Mouse (Mus musculus): ENCODE results near the gene Gpatch4. TPM values are rescaled to one million over a fixed set of nuclear protein-coding genes. Genes with fewer than 3 reads are reported as not detected.

Gene Gpatch4
- polyA plus RNA-seq, 1 experiment from 2014 or later: 22.9 TPM

DNA sequence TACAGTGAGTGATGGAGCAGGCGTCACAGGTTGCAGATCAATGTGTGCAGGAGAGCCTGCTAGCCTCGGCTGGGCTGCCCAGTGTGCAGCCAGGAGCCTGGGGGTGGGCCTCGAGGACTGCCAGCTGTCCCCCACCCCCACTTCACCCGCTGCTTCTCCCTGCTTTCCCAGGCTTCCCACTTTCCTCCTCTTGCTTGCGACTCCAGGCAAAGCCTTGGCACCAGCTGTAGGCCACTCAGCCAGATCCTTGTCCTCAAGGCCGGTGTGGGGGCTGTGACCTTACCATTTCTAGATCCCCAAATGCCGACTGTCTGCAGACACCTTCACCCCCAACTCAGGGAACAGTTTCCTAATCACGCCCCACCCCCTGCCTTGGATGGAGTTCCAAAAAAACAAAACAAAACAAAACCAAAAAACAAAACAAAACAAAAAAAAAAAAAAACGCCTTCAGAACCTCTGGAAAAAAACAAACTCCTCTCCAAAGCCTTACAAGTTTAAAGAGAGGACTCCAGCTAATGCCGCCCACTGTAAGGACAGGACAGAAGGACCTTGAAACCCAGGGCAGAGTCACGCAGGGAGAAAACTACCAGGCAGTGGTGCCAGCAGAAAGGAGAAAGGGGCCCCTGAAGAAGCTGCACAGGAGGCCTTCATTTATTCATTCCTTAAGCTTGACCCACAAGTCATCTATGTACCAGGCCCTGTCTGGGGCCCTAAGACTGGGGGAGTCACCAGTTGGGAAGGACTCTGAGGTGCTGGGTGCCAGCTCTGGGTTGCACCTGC is 41.9 kb upstream of the Gpatch4 start:
- no peak for ATAC-seq (ENCODE audit: low FRiP score, low TSS enrichment)
- Histone ChIP-seq H3K4me1 (ENCODE audit: control insufficient read depth, insufficient read depth, low read length) (peaks cover 13% of the 10 kb centered on the region), H3K4me2 (ENCODE audit: low read length) (peak overlapping the region; percentile 61), H3K27ac (replicated peaks; ENCODE audit: low read depth, low read length) (no peak overlapping the region), H3K9me3 (ENCODE audit: control insufficient read depth, low read length) (no peaks in the 10 kb centered on the region), H3K9ac (replicated peaks; ENCODE audit: low read length) (no peak overlapping the region), H3K36me3 (ENCODE audit: control insufficient read depth, insufficient read depth, low read length) (no peaks in the 10 kb centered on the region), H3K27me3 (ENCODE audit: control insufficient read depth, insufficient read depth, low read length) (peaks cover 69% of the 10 kb centered on the region), H3K4me3 (replicated peaks; ENCODE audit: low read depth, low read length) (peak overlapping the region; percentile 39; the same call in 1 of the 2 replicates)
- DNase-seq: no peak
- 15% methylated on average over 11 of the region's 11 CpGs for WGBS

DNA sequence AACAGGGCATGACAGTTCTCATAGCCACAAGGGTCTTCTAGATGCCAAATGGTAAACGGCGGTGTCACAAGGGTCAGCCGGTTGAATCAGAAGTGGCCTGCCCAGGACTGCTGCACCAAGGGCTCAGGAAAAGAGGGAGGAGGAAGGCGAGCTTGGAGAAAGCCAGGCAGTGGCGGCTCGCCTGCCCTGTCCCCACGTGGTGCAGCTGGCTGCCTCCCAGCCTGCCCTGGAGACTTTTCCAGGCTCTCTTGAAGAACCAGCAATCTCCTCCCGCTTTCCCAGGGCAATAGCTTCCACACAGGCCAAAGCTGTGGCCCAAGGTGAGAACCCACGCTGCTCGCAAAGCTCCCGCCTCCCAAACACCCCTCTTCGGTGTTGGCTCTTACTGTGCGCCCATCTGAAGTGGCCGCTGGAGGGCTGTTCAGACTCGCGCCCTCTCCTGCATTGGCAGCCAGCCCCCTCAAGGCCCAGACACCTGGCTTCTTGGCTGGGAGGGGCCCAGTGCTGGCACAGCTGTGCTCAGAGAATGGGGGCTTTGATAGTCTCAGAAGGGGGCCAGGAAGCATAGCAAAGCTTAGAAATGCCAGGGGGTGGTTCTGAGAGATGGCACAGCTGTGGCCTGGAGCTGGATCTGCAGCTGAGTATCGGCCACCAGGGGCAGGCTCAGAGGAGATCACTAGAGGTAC is 40.5 kb upstream of the Gpatch4 start:
- Histone ChIP-seq H3K9me3 (ENCODE audit: control insufficient read depth, low read length) (no peaks in the 10 kb centered on the region), H3K4me2 (ENCODE audit: low read length) (no peak overlapping the region), H3K27me3 (ENCODE audit: control insufficient read depth, insufficient read depth, low read length) (peaks cover 55% of the 10 kb centered on the region), H3K9ac (replicated peaks; ENCODE audit: low read length) (no peak overlapping the region), H3K36me3 (ENCODE audit: control insufficient read depth, insufficient read depth, low read length) (no peaks in the 10 kb centered on the region), H3K4me1 (ENCODE audit: control insufficient read depth, insufficient read depth, low read length) (peaks cover 9% of the 10 kb centered on the region), H3K4me3 (replicated peaks; ENCODE audit: low read depth, low read length) (no peak overlapping the region), H3K27ac (replicated peaks; ENCODE audit: low read depth, low read length) (0 out of 2 replicates have a peak overlapping the region, but pooled peaks have one; percentile 5)
- no peak for ATAC-seq (ENCODE audit: low FRiP score, low TSS enrichment)
- WGBS: 4% methylated on average over 17 of the region's 17 CpGs
- peak; percentile 51 for DNase-seq

DNA sequence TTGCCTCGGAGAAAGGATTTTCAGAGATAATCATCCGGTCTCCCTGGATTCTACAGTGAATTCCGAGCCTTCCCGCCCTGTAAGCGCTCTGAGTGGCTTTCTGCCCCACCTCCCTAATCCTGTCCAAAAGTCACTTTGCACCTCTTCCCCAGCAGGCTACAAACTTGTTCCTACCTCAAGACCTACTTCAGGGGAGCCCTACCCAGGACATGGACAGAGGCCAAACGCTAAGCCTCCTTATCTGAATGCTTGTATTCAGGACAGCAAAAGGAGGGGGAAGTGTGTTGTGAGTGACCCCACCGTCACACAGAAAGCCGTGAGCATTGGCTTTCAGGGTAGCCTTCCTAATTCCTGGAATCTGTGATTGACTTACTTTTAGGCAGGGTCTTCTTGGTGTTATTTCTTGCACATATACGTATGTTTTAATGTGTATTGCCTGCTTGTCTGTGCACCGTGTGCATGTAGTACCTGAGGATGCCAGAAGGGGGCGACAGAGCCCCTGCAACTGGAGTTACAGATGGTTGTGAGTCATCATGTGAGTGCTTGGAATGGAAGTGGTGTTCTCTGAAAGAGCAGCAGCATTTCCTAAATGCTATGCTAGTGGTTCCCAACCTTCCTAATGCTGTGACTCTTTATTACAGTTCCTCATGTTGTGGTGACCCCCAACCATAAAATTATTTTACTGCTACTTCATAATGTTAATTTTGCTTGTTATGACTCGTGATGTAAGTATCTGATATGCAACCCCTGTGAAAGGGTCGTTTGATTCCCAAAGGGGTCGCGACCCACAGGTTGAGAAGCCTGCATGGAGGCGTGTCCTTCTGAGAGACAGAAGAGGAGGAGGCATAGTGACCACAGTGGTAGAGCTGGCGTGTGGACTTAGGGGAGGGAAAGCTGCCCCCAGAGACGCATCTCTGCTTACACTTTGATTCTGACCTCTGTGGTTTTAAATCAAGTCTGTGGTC is 36.8 kb upstream of the Gpatch4 start:
- peaks cover 6% of the 10 kb centered on the region; the same call in 1 of the 2 replicates for H3K4me1 ChIP-seq (ENCODE audit: control insufficient read depth, insufficient read depth, low read length)
- DNase-seq: no peak
- no peaks in the 10 kb centered on the region for H3K36me3 ChIP-seq (ENCODE audit: control insufficient read depth, insufficient read depth, low read length)
- no peak overlapping the region for H3K27ac ChIP-seq (replicated peaks; ENCODE audit: low read depth, low read length)
- no peak overlapping the region for H3K4me3 ChIP-seq (replicated peaks; ENCODE audit: low read depth, low read length)
- no peak overlapping the region for H3K9ac ChIP-seq (replicated peaks; ENCODE audit: low read length)
- peaks cover 21% of the 10 kb centered on the region for H3K27me3 ChIP-seq (ENCODE audit: control insufficient read depth, insufficient read depth, low read length)
- H3K9me3 ChIP-seq (ENCODE audit: control insufficient read depth, low read length): no peaks in the 10 kb centered on the region
- no peak overlapping the region for H3K4me2 ChIP-seq (ENCODE audit: low read length)
- WGBS: 79% methylated on average over 18 of the region's 18 CpGs
- ATAC-seq (ENCODE audit: low FRiP score, low TSS enrichment): no peak

DNA sequence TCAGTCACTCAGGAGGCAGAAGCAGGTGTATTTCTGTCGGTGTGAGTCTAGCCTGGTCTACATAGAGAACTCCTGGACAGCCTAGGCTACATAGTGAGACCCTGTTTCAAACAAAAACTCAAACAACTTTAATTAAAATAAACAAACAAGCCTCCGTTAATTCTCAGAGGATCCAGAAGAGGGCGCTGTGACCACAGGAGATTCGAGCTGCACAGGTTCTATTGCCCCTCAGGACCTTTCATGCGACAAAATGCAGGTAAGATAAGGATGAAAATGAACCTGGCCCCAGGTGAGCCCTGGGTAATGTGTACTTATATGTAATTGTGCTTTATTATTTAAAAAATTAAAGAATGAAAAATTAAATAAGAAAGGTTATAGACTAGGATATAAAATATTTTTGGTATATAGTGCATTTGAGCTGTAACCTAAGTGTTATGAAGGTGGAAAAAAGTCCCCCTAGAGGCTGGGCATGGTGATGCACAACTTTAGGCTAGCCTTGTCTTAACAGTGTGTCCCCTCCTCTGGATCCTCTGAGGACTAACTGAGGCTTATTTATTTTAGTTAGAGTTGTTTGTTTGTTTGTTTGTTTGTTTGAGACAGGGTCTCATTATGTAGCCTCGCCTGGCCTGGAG is 32.2 kb upstream of the Gpatch4 start:
- Histone ChIP-seq H3K4me2 (ENCODE audit: low read length) (no peak overlapping the region), H3K27ac (replicated peaks; ENCODE audit: low read depth, low read length) (no peak overlapping the region), H3K4me1 (ENCODE audit: control insufficient read depth, insufficient read depth, low read length) (no peaks in the 10 kb centered on the region), H3K36me3 (ENCODE audit: control insufficient read depth, insufficient read depth, low read length) (no peaks in the 10 kb centered on the region), H3K4me3 (replicated peaks; ENCODE audit: low read depth, low read length) (no peak overlapping the region), H3K9ac (replicated peaks; ENCODE audit: low read length) (no peak overlapping the region), H3K9me3 (ENCODE audit: control insufficient read depth, low read length) (no peaks in the 10 kb centered on the region), H3K27me3 (ENCODE audit: control insufficient read depth, insufficient read depth, low read length) (0 out of 2 replicates have a peak, but pooled peaks cover 3% of the 10 kb centered on the region)
- ATAC-seq (ENCODE audit: low FRiP score, low TSS enrichment): no peak
- 8% methylated on average over 6 of the region's 6 CpGs for WGBS
- DNase-seq: peak; percentile 37

DNA sequence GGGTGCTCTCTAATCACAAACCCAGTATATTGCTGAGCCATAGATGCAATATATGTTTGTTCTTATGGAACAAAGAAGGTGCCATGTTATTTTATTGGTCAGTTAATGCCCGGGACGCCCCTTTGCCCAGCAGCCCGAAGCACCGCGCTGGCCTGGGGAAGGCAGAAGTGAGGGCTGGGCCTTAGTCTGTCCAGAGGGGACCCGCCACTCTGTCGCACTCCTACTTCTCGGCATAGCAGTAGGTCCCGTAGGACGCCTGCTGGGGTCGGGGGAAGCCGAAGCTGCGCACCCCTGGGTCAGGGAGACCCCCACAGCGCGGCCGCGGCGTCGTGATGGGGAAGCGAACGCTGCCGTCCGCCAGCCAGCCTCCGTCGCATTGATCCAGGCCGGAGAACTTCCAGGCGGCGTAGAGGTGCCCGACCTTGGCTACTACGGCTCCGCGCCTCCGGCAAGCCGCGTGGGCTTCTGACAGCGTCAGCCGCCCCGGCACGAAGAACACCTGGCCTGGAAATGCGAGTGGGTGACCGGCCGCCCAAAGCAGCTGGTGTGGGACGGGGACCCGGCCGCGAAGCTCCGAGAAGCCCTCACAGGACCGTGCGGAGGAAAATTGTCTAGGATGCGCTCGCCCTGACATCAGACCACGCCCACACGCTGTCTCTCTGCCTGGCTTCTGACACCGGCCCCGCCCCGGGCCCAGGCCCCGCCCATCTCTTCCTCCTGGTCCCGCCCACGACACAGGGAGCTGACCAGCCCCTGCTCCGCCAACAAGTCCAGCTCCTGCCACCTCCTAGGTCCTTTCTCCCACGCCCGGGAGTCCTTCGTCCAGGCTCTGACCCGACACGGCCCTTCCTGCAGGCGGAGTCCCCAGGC is 20.4 kb upstream of the Gpatch4 start:
- under 1% methylated on average over 65 of the region's 66 CpGs for WGBS
- no peak overlapping the region for H3K27ac ChIP-seq (replicated peaks; ENCODE audit: low read depth, low read length)
- H3K9ac ChIP-seq (replicated peaks; ENCODE audit: low read length): peak overlapping the region; percentile 51
- peak overlapping the region; percentile 51 for H3K4me3 ChIP-seq (replicated peaks; ENCODE audit: low read depth, low read length)
- H3K9me3 ChIP-seq (ENCODE audit: control insufficient read depth, low read length): no peaks in the 10 kb centered on the region
- DNase-seq (peak; percentile 85), ATAC-seq (ENCODE audit: low FRiP score, low TSS enrichment) (peak; percentile 80)
- peaks cover 16% of the 10 kb centered on the region for H3K4me1 ChIP-seq (ENCODE audit: control insufficient read depth, insufficient read depth, low read length)
- peaks cover 61% of the 10 kb centered on the region for H3K27me3 ChIP-seq (ENCODE audit: control insufficient read depth, insufficient read depth, low read length)
- H3K36me3 ChIP-seq (ENCODE audit: control insufficient read depth, insufficient read depth, low read length): no peaks in the 10 kb centered on the region
- peak overlapping the region; percentile 94 for H3K4me2 ChIP-seq (ENCODE audit: low read length)

DNA sequence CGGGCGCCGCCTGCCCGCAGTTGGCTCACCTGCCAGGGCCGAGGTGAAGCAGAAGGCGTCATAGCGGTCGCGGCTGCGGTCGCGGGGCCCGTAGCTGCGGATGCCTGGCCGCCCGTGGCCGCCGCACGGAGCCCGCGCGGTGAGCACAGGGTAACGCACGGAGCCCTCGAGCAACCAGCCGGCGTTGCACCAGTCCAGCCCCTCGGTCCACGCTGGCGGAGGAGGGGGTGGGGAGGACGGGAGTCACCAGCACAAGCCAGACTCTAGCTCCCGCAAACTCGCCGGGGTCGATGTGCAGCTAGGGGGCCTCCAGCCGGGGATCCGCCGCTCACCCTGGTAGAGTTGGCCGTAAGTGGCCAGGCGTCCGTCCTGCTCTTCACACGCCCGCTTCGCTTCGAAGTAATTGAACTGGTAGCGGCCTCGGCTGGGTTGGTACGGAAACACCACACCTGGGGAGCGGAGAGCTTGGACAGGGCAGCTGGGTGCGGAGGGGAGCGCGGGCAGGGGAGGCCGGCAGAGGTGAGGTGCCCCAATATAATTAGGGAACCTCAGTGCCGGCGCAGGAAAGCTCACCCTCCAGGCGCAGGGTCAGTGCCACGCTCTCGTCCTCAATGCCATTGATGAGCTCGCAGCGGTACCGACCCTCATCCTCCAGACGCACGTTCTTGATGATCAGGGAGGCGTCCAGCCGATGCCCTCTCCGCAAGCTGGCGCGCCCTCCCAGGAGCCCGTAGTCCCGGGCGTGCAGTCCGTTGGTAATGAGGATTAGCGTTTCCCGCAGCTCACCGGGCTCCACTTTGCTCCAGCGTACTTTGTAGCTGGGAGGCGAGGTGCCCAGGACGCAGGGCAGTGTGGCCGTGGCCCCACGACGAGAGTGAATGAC is 19.5 kb upstream of the Gpatch4 start:
- Histone ChIP-seq H3K9me3 (ENCODE audit: control insufficient read depth, low read length) (peaks cover 6% of the 10 kb centered on the region; the same call in 1 of the 2 replicates), H3K4me1 (ENCODE audit: control insufficient read depth, insufficient read depth, low read length) (peaks cover 16% of the 10 kb centered on the region), H3K27me3 (ENCODE audit: control insufficient read depth, insufficient read depth, low read length) (peaks cover 61% of the 10 kb centered on the region), H3K4me2 (ENCODE audit: low read length) (peak overlapping the region; percentile 94), H3K27ac (replicated peaks; ENCODE audit: low read depth, low read length) (no peak overlapping the region), H3K9ac (replicated peaks; ENCODE audit: low read length) (peak overlapping the region; percentile 51), H3K4me3 (replicated peaks; ENCODE audit: low read depth, low read length) (peak overlapping the region; percentile 51), H3K36me3 (ENCODE audit: control insufficient read depth, insufficient read depth, low read length) (no peaks in the 10 kb centered on the region)
- WGBS: under 1% methylated on average over 81 of the region's 81 CpGs
- ATAC-seq (ENCODE audit: low FRiP score, low TSS enrichment) (peak; percentile 55; the same call in 1 of the 2 replicates), DNase-seq (peak; percentile 66)

DNA sequence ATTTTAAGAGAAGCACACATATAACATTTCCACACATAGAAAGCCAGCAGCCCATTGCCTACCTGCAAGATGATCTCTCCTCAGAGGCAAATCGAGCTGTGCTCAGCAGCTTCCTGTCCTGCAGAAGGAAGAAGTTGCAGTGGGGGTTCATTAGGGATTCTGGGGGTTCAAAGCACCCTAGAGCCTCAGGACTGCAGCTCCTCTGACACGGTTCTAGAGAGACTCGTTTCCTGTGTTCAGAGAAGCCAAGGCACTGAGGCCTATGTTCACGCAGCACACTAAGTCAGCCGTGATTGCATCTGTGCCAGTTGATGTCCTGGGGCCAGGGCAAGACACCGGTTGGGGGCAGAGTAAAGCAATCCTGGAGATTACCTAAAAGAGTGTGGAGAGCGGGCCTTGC is 16.1 kb upstream of the Gpatch4 start:
- no peaks in the 10 kb centered on the region for H3K36me3 ChIP-seq (ENCODE audit: control insufficient read depth, insufficient read depth, low read length)
- H3K9me3 ChIP-seq (ENCODE audit: control insufficient read depth, low read length): peaks cover 7% of the 10 kb centered on the region; the same call in 1 of the 2 replicates
- DNase-seq (no peak), ATAC-seq (ENCODE audit: low FRiP score, low TSS enrichment) (no peak)
- H3K27me3 ChIP-seq (ENCODE audit: control insufficient read depth, insufficient read depth, low read length): peaks cover 41% of the 10 kb centered on the region
- H3K9ac ChIP-seq (replicated peaks; ENCODE audit: low read length): no peak overlapping the region
- WGBS: 71% methylated on average over 7 of the region's 7 CpGs
- peaks cover 16% of the 10 kb centered on the region for H3K4me1 ChIP-seq (ENCODE audit: control insufficient read depth, insufficient read depth, low read length)
- H3K27ac ChIP-seq (replicated peaks; ENCODE audit: low read depth, low read length): no peak overlapping the region
- no peak overlapping the region for H3K4me2 ChIP-seq (ENCODE audit: low read length)
- no peak overlapping the region for H3K4me3 ChIP-seq (replicated peaks; ENCODE audit: low read depth, low read length)
